Mouse (Mus musculus): ENCODE measurements at regions not wholly inside any gene's neighbourhood (a gene's known extent, or its start where the extent isn't known, plus 50 kb on each side); places are given as distances from the start of the nearest gene placed in this dataset.

GRCm38 (mm10) chr10:3652522-3652921 is 87.6 kb upstream of the Plekhg1 start:
- Histone ChIP-seq H3K4me1 (replicated peaks; ENCODE audit: low read depth, low read length) (peaks cover 5% of the 10 kb centered on the region), H3K27me3 (ENCODE audit: insufficient read depth, low read length) (no peaks in the 10 kb centered on the region), H3K36me3 (ENCODE audit: insufficient read depth, low read length) (no peaks in the 10 kb centered on the region), H3K9me3 (ENCODE audit: low read length) (no peaks in the 10 kb centered on the region), H3K4me3 (replicated peaks; ENCODE audit: low read length) (no peak overlapping the region)
- no peak for TF ChIP-seq NANOG (IDR thresholded peaks at IDR 0.05; ENCODE audit: borderline replicate concordance, low read length)
- no peak for TF ChIP-seq POU5F1 (IDR thresholded peaks at IDR 0.05; ENCODE audit: borderline replicate concordance, low read length)
- TF ChIP-seq CTCF (conservative IDR thresholded peaks at IDR 0.05; ENCODE audit: low read length), result no peak

- TF ChIP-seq POU5F1 (IDR thresholded peaks at IDR 0.05; ENCODE audit: borderline replicate concordance, low read length) (no peak), NANOG (IDR thresholded peaks at IDR 0.05; ENCODE audit: borderline replicate concordance, low read length) (no peak), CTCF (conservative IDR thresholded peaks at IDR 0.05; ENCODE audit: low read length) (no peak)
- no peaks in the 10 kb centered on the region for H3K9me3 ChIP-seq (ENCODE audit: low read length)
- H3K36me3 ChIP-seq (ENCODE audit: insufficient read depth, low read length), result no peaks in the 10 kb centered on the region
- no peaks in the 10 kb centered on the region for H3K4me1 ChIP-seq (replicated peaks; ENCODE audit: low read depth, low read length)
- H3K4me3 ChIP-seq (replicated peaks; ENCODE audit: low read length), result no peak overlapping the region
- no peaks in the 10 kb centered on the region for H3K27me3 ChIP-seq (ENCODE audit: insufficient read depth, low read length)
Observed at GRCm38 (mm10) chr10:3656081-3656480, 84.1 kb upstream of the Plekhg1 start.

DNA sequence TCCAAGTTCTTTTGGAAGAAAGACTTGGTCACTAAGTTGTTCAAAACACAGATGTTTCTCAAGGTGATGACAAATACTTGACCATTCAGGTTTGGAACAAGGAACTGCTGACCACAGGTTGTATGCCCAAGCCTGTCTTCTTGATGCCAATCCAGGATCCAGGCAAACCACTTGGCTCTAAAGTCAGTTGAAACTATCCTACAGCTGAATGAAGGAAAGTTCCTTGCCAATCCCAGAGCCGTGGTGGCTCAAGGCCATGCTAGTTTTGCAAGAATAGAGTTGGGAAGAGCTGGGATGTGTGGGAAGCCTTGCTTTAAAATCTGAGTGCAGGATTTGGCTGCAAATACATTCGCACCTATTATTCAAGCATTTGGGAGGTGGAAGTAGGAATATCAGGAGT is 78.0 kb upstream of the Plekhg1 start:
- no peak for TF ChIP-seq CTCF (conservative IDR thresholded peaks at IDR 0.05; ENCODE audit: low read length)
- no peak for TF ChIP-seq POU5F1 (IDR thresholded peaks at IDR 0.05; ENCODE audit: borderline replicate concordance, low read length)
- no peak for TF ChIP-seq NANOG (IDR thresholded peaks at IDR 0.05; ENCODE audit: borderline replicate concordance, low read length)
- peaks cover 4% of the 10 kb centered on the region; the same call in 1 of the 2 replicates for H3K4me1 ChIP-seq (replicated peaks; ENCODE audit: low read depth, low read length)
- no peak overlapping the region for H3K4me3 ChIP-seq (replicated peaks; ENCODE audit: low read length)
- no peaks in the 10 kb centered on the region for H3K9me3 ChIP-seq (ENCODE audit: low read length)
- H3K27me3 ChIP-seq (ENCODE audit: insufficient read depth, low read length), result no peaks in the 10 kb centered on the region
- no peaks in the 10 kb centered on the region for H3K36me3 ChIP-seq (ENCODE audit: insufficient read depth, low read length)

GRCm38 (mm10) chr10:3662571-3662970 is 77.6 kb upstream of the Plekhg1 start:
- no peak for TF ChIP-seq NANOG (IDR thresholded peaks at IDR 0.05; ENCODE audit: borderline replicate concordance, low read length)
- no peak for TF ChIP-seq CTCF (conservative IDR thresholded peaks at IDR 0.05; ENCODE audit: low read length)
- no peak for TF ChIP-seq POU5F1 (IDR thresholded peaks at IDR 0.05; ENCODE audit: borderline replicate concordance, low read length)
- Histone ChIP-seq H3K9me3 (ENCODE audit: low read length) (no peaks in the 10 kb centered on the region), H3K4me1 (replicated peaks; ENCODE audit: low read depth, low read length) (peaks cover 4% of the 10 kb centered on the region; the same call in 1 of the 2 replicates), H3K27me3 (ENCODE audit: insufficient read depth, low read length) (no peaks in the 10 kb centered on the region), H3K36me3 (ENCODE audit: insufficient read depth, low read length) (no peaks in the 10 kb centered on the region), H3K4me3 (replicated peaks; ENCODE audit: low read length) (no peak overlapping the region)

DNA sequence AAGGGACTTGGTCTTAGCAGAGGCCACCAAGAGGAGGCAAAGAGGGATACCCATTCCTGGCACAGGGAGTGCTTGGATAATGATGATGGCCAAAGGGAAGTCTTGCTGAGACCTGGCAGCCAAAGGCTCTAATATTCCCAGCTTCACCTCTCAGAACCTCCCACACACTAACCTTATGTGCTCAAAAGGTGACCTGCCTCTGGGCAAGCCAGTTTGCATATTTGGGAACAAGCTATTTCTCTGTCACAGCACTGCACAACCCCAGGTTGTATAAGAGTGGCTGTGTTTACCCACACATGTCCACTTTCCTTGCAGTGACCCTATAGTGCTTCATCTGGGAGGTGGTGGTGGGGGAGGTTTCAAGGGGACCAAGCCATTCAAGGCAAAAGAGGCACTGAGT is 76.9 kb upstream of the Plekhg1 start:
- no peaks in the 10 kb centered on the region for H3K27me3 ChIP-seq (ENCODE audit: insufficient read depth, low read length)
- TF ChIP-seq CTCF (conservative IDR thresholded peaks at IDR 0.05; ENCODE audit: low read length), result no peak
- TF ChIP-seq NANOG (IDR thresholded peaks at IDR 0.05; ENCODE audit: borderline replicate concordance, low read length), result no peak
- TF ChIP-seq POU5F1 (IDR thresholded peaks at IDR 0.05; ENCODE audit: borderline replicate concordance, low read length), result no peak
- H3K4me3 ChIP-seq (replicated peaks; ENCODE audit: low read length), result no peak overlapping the region
- H3K9me3 ChIP-seq (ENCODE audit: low read length), result no peaks in the 10 kb centered on the region
- peaks cover 4% of the 10 kb centered on the region; the same call in 1 of the 2 replicates for H3K4me1 ChIP-seq (replicated peaks; ENCODE audit: low read depth, low read length)
- H3K36me3 ChIP-seq (ENCODE audit: insufficient read depth, low read length), result no peaks in the 10 kb centered on the region

GRCm38 (mm10) chr10:3684481-3684880 is 55.7 kb upstream of the Plekhg1 start:
- Histone ChIP-seq H3K4me3 (replicated peaks; ENCODE audit: low read length) (no peak overlapping the region), H3K36me3 (ENCODE audit: insufficient read depth, low read length) (no peaks in the 10 kb centered on the region), H3K4me1 (replicated peaks; ENCODE audit: low read depth, low read length) (no peaks in the 10 kb centered on the region), H3K27me3 (ENCODE audit: insufficient read depth, low read length) (no peaks in the 10 kb centered on the region), H3K9me3 (ENCODE audit: low read length) (no peaks in the 10 kb centered on the region)
- no peak for TF ChIP-seq POU5F1 (IDR thresholded peaks at IDR 0.05; ENCODE audit: borderline replicate concordance, low read length)
- no peak for TF ChIP-seq NANOG (IDR thresholded peaks at IDR 0.05; ENCODE audit: borderline replicate concordance, low read length)
- TF ChIP-seq CTCF (conservative IDR thresholded peaks at IDR 0.05; ENCODE audit: low read length), result no peak
